Mouse (Mus musculus) left cerebral cortex, adult 11 months (tissue): ENCODE data around the gene Pi4kb.
"Not testable (repeated sequence)": the region's sequence is repeated elsewhere in the genome, so short reads cannot be mapped to it uniquely, and the experiment has no call there.

ENCODE experiments used
- DNase-seq: peaks from one replicate; pipeline ENCODE4 v3.0.0; 2022; ENCODE audit warnings: low spot score

Gene Pi4kb

DNA sequence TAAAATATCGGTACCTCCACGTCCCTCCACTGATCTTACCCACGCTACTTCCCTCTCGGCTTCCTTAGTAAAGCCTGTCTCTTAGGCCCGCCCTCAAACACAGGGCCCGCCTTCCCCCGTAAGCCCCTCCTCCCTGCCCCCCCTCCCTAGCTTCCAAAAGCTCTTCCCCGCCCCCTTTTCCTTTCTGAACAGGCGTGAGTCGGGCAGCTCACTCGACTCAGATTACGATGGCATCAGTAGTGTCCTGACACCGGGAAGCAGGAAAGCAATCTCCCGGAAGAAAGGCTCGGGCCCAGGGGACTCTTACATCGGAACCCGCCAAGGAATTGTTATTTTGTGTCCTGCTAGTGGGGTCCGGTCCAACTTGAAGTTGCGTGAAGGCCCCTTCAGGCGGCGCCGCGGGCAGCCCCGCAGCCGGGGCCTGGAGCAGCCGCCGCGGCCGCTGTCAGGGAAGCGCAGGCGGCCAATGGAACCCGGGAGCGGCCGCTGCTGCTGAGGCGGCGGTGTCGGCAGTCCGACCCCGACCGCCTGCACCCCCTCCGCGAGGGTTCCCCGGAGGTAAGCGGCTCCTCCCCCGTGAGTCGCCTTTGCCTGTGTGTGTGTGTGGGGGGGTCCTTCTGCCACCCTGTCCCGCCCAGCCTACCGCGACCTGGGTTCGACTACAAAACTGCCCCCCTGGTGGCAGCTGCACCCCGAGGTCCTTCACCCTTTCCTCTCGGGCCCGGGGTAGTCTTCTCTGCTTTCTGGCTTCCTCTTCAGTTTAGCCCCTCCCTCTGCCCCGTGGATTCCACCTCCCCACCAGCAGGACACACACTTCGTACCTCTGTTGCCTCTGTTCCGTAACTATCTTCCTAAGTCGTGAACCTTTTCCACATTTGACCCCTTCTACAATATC, at the start of gene Pi4kb:
Gene Pi4kb (plus strand): TSS at position 204 of the 895 bp plus-strand sequence.
- peak; percentile 77 for DNase-seq

DNA sequence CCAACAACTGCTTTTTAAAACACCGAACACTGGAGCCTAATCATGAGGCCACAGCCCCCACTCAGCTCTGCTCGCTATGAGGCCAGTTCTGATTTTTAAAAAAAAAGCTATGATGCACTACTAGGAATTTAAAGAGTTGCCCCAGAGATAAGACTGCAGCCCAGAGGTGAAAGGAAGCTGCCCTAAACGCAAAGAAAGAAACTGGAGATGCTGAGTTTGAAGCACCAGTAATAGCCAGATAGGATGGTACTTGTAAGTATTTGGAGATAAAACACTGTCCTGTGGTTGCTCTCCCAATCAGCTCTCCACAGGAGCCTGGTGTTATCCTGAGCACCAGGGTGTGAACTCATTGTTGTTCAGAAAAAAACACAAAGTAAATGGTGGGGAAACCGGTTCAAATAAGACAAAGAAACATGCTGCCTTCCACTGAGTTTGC, 48.2 kb upstream of the Pi4kb start:
- not testable (repeated sequence) for DNase-seq

DNA sequence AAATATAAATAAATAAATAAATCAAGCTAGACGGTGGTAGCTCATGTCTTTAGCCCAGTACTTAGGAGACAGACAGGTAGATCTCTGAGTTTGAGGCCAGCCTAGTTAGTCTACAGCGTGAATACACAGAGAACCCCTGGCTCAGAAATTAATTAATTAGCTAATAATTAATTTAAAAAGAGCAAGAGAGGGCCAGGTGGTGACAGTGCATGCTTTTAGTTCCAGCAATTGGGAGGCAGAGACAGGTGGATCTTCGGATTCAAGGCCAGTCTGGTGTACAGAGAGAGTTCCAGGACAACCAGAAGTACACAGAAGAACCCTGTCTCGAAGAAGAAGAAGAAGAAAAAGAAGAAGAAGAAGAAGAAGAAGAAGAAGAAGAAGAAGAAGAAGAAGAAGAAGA, 45.6 kb upstream of the Pi4kb start:
- not testable (repeated sequence) for DNase-seq

DNA sequence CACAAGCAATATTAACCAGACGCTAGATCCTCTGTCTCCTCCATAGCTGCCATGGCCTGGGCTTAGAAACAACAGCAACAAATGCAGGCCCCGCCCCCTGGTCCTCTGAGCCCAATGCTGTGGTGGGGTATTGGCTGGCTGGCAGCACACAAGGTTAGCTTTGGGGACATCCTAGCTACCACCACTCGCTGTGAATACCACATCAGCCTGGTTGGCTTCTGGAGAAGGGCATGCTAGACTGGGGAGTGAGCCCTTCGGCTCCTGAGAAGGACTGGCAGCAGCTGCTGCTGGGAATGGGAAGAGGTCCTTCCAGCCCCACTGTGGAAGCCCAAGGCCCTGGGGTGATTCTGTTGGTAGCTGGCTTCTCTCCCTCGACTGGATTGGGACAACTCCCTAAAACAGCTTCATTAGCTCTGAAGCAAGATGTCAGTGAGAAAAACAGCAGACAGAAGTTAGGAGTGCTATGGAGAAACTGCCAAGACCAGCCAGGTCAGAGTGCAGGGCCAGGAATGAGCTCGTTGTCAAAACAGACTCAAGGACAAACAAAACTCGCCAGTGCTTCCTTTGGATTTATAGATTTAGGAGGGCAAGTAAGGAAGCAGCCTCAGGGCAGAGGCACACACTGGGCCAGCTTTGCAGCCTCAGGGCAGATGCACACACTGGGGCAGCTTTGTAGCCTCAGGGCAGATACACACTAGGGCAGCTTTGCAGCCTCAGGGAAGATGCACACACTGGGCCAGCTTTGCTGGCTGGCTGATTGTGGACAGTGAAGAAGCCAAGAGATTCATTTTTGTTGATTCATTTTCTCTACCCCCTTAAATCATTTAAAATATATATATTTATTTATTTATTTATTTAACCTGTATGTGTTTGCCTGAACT, 43.9 kb upstream of the Pi4kb start:
- not testable (repeated sequence) for DNase-seq

DNA sequence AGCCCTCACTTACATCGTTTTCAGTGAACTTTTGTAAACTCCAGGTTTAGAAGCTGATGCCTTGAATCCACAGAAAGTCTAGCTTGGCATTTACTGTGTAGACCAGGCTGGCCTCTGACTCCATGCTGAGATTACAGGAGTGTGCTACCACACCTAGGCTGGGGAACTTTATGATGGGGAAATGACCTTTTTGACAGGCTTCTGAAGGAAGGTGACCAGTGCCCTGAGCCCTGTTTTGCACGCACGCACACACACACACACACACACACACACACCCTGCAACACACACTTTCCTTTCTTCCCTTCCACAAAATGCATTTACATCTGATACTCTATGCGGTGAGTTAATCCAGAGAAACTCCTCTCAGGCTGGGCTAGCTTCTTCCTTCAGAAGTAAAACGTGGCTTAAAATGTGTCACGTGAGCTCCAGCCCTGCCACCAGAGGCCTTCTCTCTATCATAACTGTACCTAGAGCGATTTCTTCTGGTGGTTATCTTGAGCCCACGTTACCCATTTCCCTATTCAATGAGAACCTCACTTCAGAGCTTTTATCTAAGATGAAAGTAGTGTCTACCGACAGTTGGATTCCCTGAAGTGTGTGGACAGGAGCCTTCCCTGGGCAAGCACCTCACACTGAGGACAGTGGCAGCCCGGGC, 43.0 kb upstream of the Pi4kb start:
- not testable (repeated sequence) for DNase-seq

DNA sequence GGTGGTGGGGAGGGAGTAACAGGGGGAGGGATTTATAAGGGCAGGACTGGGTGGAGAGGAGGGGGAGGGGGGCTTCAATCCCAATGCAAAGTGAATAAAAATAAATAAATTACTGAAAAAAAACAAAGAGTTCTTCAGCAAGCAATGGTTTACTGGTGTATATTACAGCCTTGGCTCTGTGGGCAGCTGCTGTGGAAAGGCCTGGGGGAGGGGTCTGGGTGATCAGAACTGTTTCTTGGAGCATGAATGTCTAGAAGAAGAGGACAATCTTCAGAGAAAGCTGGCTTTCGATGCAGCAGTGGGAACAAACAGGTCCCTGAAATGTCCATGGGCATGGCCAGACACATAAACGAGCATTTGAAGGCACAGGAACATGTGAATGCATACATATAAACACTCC, 42.3 kb upstream of the Pi4kb start:
- DNase-seq, result not testable (repeated sequence)

DNA sequence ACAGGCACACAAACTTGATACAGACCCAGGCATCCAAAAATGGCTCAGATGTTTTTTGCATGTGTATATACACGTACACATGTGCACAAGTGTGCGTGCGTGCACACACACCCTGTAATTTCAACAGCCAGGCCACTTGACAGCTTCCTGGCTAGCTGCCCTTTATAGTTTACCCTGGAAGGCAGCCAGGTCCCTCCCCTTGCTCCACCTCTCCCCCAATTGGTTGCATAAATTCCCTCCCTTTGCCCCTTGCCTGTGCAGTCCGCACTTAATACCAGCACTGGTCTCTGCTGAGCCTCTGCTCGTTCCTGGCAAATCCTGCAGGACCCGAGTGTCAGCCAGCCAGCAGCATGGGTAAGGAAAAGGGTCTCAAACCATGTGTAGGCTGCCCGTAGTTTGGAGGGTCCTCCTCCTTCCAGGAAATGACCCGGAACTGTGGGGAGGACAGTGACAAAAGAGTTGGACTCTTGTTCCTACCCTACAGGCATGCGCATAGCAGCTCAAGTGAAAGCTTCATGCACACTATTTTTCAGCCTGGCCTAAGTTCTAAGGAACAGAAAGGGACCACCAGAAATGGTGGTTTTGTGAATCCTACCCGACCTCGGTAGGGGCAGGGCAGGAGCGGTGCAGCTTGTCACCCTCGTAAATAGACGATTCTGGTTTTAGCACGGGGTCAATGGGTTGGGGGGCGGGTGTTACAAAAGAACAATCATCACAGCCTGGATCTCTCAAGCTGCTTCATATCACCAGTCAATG, 41.5 kb upstream of the Pi4kb start, which contains the start of gene Selenbp1:
Gene Selenbp1 (plus strand): TSS at position 248 of the 756 bp plus-strand sequence.
- DNase-seq, result peak; percentile 57

DNA sequence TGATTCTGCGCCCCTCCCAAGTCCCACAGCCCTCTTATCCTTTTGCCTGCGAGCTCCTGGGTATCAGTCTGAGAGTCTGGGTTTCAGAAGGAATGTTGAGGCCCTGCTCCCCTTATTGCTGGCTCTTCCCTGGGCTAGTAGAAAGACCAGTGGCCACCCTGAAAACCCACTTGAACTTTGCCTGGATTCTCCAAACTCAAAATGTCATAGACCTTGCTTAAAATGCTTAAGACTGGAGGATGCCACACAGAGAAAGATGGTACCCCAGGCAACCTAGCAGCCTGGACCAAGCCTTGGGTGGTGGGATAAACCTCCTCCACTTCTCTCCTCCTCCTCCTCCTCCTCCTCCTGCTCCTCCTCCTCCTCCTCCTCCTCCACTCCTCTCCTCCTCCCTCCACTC, 40.9 kb upstream of the Pi4kb start:
- not testable (repeated sequence) for DNase-seq

DNA sequence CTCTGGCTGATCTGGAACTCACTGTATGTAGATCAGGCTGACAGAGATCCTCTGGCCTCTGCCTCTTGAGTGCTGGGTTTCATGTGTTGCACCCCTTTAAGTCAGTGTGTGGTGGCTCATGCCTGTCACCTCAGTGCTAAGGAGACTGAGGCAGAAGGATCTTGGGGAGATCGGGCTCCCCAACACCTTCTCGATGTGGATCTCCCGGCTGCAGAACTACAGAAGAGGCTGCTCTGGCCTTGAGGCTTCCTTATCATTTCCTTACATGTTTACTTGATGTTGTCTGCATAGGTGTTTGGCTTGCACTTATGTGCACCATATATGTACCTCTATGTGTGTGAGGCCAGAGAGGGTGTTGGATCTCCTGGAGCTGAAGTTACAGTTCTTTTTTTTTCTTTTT, 40.0 kb upstream of the Pi4kb start:
- DNase-seq, result not testable (repeated sequence)

DNA sequence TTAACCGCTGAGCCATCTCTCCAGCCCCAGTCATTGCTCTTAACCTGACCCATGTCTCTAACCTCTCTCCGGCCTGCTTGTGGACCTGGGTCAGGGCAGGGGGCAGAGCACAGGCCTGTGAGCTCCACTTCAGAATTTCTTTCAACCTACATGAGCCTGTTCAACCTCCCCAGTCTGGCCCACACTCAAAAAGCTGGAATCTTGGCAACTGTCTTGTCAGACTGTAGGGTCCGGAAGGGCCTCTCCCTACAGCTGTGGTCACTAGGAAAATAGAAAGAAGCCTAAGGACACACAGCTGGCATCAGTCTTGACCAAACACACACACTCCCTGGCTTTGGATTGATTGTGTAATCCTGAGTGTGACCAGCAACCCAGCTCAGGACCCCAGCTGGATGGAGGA, 39.2 kb upstream of the Pi4kb start:
- DNase-seq, result not testable (repeated sequence)

DNA sequence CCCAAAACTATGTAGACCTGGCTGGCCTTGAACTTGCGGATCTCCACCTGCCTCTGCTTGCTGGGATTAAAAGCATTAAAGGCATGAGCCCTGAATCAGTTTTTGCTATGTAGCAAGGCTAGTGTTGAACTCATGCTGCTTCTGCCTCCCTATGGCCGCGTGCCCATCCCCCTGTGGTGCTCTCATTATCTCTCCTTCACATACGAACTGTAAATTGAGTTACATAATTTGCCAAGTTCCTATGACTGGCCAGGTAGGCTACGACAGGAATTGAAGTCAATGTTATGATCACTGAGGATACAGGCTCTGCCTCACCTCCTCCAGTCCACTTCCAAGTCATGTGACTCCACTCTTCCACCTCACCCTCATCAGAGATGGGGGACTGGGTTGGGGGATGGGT, 38.4 kb upstream of the Pi4kb start:
- not testable (repeated sequence) for DNase-seq

DNA sequence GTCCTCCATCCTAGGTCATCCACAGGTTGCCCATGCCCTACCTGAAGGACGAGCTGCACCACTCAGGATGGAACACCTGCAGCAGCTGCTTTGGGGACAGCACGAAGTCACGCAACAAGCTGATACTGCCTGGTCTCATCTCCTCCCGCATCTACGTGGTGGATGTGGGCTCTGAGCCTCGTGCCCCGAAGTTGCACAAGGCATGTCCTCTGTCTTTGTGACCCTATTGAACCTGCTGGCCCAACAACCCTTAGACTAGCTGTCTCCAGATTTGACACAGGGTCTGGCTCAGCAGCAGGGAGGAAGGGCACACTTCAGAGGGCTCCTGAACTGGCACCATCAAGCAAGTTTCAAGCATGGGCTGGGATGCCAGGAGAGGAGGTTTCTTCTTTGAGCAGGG, 37.3 kb upstream of the Pi4kb start:
- DNase-seq, result not testable (repeated sequence)

DNA sequence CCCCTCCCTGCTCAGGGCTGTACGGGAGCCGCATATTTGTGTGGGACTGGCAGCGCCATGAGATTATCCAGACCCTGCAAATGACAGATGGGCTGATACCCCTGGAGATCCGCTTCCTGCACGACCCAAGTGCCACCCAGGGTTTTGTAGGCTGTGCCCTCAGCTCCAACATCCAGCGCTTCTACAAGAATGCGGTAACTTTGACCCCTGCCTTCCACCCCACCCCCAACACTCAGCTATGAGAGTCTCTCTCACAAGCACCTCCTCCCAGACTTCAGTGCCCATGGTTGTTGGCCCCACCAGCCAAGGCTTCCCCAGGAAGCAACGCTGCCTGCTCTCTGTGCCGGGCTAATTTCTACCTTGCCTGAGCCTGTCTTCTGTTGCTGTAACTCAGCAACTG, 34.5 kb upstream of the Pi4kb start:
- not testable (repeated sequence) for DNase-seq

DNA sequence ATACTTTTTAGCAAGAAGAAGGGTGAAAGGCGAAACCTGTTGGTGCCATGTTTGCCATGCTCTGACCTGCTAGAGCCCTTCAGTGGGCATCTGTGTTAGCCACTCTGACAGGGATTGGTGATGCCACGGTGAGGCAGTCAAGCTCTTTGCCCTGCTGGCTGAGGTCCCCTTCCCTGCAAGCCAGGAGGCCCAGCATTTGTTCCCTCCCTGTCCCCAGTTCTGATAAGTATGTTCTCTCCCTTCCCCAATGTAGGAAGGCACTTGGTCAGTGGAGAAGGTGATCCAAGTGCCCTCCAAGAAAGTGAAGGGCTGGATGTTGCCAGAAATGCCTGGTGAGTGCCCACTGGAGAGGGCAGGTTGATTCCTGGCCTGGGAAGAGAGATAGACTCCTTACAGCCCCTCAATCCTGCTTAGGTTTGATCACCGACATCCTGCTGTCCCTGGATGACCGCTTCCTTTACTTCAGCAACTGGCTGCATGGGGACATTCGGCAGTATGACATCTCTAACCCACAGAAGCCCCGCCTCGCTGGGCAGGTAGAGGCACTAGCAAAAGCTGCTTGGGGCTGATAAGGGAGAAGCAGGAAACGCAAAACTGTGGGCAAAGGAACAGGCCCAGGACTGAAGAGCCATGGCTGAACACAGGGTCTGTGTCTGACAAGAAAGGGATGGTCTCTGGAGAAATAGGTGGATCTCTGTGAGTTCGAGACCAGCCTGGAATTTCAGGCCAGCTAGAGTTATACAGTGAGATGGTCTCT, 32.1 kb upstream of the Pi4kb start:
- DNase-seq, result not testable (repeated sequence)

DNA sequence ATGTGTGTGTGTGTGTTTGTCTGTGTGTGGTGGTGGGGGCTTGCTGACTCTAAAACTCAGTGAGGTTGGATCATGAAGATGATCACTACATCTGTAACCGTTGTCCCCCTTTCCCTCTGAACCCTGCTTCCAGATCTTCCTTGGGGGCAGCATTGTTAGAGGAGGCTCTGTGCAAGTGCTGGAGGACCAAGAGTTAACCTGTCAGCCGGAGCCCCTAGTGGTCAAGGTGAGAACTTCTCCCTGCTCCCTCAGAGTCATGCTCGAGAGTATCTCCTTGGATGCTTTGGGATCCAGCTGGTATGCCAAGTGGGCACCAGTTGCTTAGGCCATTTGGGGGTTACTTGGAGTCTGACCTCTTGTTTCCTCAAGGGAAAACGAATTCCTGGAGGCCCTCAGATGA, 30.8 kb upstream of the Pi4kb start:
- DNase-seq, result not testable (repeated sequence)

DNA sequence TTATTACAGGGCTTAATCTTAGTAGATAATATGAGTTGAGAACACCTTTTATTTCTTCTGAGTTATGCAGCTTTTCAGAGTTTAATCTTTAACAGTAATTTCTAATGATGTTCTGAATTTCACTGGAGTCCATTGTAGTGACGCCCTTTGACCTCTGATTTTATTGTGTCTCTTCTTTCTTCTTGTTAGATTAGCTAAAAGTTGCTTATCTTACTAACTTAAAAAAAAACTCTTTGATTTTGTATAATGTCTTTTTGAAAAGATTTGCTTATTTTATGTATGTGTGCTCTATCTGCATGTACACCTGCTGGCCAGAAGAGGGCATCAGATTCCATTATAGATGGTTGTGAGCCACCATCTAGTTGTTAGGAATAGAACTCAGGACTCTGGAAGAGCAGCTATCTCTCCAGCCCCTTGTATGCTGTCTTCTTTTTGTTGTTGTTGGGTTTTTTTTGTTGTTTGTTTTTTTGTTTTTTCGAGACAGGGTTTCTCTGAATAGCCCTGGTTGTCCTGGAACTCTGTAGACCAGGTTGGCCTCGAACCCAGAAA, 26.4 kb upstream of the Pi4kb start:
- DNase-seq, result no peak

DNA sequence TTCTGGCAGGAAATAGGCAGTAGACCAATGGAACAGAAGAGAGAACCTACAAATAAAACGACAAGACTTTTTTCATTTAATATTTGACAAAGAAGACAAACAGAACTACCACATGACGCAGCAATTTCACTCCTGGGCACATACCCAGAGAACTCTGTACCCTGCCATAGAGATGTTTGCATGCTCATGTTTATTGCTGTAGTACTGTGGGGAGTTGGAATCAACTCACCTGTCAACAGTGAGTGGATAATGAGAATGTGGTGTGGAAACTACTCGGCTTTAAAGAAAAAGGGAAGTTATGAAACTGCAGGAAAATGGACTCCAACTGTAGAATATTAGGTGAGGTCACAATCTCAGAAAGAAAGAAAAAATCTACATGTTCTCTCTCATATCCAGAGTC, 24.9 kb upstream of the Pi4kb start:
- DNase-seq, result no peak

DNA sequence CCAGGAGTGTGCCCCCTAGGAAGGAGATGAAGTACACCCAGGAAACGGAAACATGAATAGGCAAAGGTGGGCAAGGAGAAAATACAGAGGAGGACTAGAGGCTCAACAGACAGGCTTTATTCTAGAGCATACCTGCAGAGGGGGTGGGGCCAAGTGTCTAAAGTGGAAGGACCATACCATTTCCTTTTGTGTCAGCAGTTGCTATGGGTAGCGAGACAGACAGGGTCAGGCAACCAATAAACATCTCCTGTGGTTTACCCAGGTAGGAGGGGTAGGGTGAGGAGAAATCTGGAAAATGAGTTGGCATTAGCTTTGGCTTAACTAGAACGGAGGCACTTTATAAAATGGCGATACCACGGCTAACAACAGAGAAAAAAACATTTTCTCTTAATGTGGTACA, 21.7 kb upstream of the Pi4kb start:
- DNase-seq, result no peak

DNA sequence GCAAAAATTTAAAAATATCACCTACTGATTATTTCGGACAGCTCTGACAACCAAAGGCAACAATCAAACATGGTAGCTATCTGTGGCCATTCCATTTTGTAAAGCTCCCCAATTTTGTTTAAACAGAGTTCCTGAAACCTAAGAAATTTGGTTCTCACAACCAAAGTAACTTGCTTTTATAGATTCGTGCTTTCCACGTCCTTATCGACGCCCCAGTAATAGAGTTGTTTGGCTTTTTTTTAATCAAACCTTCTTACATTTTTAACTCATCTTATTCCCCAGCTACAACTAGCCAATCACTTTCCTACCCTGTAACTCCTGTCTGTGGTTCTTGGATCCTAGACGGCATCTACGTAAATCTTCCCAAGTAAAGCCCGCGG, 21.2 kb upstream of the Pi4kb start:
- DNase-seq, result no peak
